Mouse (Mus musculus): ENCODE measurements at regions not wholly inside any gene's neighbourhood (a gene's known extent, or its start where the extent isn't known, plus 50 kb on each side); places are given as distances from the start of the nearest gene placed in this dataset.

GRCm38 (mm10) chr13:115673729-115674128, 572.0 kb upstream of the Itga1 start:
- no peak for DNase-seq (ENCODE audit: low spot score)

GRCm38 (mm10) chr13:115671685-115672084, 569.9 kb upstream of the Itga1 start:
- no peak for DNase-seq (ENCODE audit: low spot score)

GRCm38 (mm10) chr13:115669516-115669915, 567.8 kb upstream of the Itga1 start:
- no peak for DNase-seq (ENCODE audit: low spot score)

GRCm38 (mm10) chr13:115655134-115655533, 553.4 kb upstream of the Itga1 start:
- DNase-seq (ENCODE audit: low spot score) = no peak

GRCm38 (mm10) chr13:115652935-115653334, 551.2 kb upstream of the Itga1 start:
- DNase-seq (ENCODE audit: low spot score) = no peak

GRCm38 (mm10) chr13:115652352-115652751, 550.6 kb upstream of the Itga1 start:
- DNase-seq (ENCODE audit: low spot score) = no peak

GRCm38 (mm10) chr13:115631410-115632105, 529.8 kb upstream of the Itga1 start:
- no peak for DNase-seq (ENCODE audit: low spot score)

- no peak for DNase-seq (ENCODE audit: low spot score)
These were observed 528.8 kb upstream of the Itga1 start for GRCm38 (mm10) chr13:115630603-115631002.

GRCm38 (mm10) chr13:115613174-115613573, 511.4 kb upstream of the Itga1 start:
- DNase-seq (ENCODE audit: low spot score) = no peak

- no peak for DNase-seq (ENCODE audit: low spot score)
These were observed 504.7 kb upstream of the Itga1 start for GRCm38 (mm10) chr13:115606441-115606840.

GRCm38 (mm10) chr13:115595126-115595671, 493.4 kb upstream of the Itga1 start:
- no peak for DNase-seq (ENCODE audit: low spot score)

GRCm38 (mm10) chr13:115575967-115576366, 474.2 kb upstream of the Itga1 start:
- DNase-seq (ENCODE audit: low spot score) = no peak

- no peak for DNase-seq (ENCODE audit: low spot score)
These were observed 473.5 kb upstream of the Itga1 start for GRCm38 (mm10) chr13:115575052-115575891.

- no peak for DNase-seq (ENCODE audit: low spot score)
These were observed 439.4 kb upstream of the Itga1 start for GRCm38 (mm10) chr13:115541167-115541566.

GRCm38 (mm10) chr13:115535900-115536299, 434.1 kb upstream of the Itga1 start:
- DNase-seq (ENCODE audit: low spot score) = no peak

- DNase-seq (ENCODE audit: low spot score) = no peak
These were observed 412.1 kb upstream of the Itga1 start for GRCm38 (mm10) chr13:115513914-115514313.

- DNase-seq (ENCODE audit: low spot score) = no peak
These were observed 410.4 kb upstream of the Itga1 start for GRCm38 (mm10) chr13:115512214-115512613.

GRCm38 (mm10) chr13:115508646-115509045, 406.9 kb upstream of the Itga1 start:
- DNase-seq (ENCODE audit: low spot score) = no peak

GRCm38 (mm10) chr13:115494399-115494798, 392.6 kb upstream of the Itga1 start:
- no peak for DNase-seq (ENCODE audit: low spot score)

GRCm38 (mm10) chr13:115475861-115476260, 374.1 kb upstream of the Itga1 start:
- no peak for DNase-seq (ENCODE audit: low spot score)

- no peak for DNase-seq (ENCODE audit: low spot score)
These were observed 363.9 kb upstream of the Itga1 start for GRCm38 (mm10) chr13:115465689-115466088.

GRCm38 (mm10) chr13:115451244-115451643, 349.5 kb upstream of the Itga1 start:
- no peak for DNase-seq (ENCODE audit: low spot score)

Data from urinary bladder, postnatal 14 days (tissue).